30 mouse cellular contexts compared by ENCODE assay signal in the genomic region with DNA sequence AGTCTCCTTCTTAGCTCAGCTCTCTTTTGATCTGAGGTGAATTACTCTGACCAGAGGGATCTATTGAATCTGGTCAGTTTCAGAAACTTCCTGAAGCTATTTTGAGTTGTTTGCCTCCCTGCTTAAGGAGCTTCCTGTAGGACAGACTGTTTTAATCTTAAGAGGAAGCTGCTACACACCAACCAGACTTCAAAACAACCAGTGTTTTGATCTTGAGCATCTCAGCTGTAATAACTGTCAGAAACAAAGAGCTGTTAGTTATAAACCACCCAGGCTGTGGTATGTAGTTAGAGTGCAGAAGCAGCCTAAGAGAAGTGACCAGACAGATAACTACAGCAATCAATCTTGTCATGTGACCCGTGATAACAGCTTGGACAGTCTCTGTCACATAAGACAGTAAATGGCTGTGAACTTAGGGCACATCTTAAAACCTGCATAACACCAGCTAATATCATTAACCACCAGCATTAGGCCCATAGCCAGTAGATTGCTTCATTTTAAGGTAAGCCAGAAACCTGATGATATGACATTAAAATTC. TPM values are rescaled to one million over a fixed set of nuclear protein-coding genes. Genes with fewer than 3 reads are reported as not detected.
DNase-seq lines count a peak whose midpoint lies in the region; ATAC-seq lines count a peak whose summit lies in the region.
"Had no signal": no experiment of that assay in that cellular context is flagged by ENCODE, and none has a peak within 500 bp of the region (broad histone marks: within the 10 kb centered on the region; RNA-seq: fewer than 3 reads in every experiment).

No protein-coding gene starts in this region.

- no peaks in the 10 kb centered on the region for H3K27me3 ChIP-seq in heart, embryonic 16.5 days (ENCODE audit: control insufficient read depth, insufficient read depth, low read length)
- no peaks in the 10 kb centered on the region for H3K27me3 ChIP-seq in heart, embryonic 11.5 days (ENCODE audit: control insufficient read depth, insufficient read depth, low read length)
- H3K27me3 ChIP-seq in liver, embryonic 13.5 days = no peaks in the 10 kb centered on the region
- H3K27me3 ChIP-seq: midbrain, embryonic 12.5 days; stomach, embryonic 15.5 days had no signal

- 23% methylated on average over 1 of the region's 1 CpGs for WGBS in heart, embryonic 16.5 days
- WGBS in heart, embryonic 11.5 days (ENCODE audit: insufficient replicate concordance) = 45% methylated on average over 1 of the region's 1 CpGs
- 17% methylated on average over 1 of the region's 1 CpGs for WGBS in liver, embryonic 13.5 days (ENCODE audit: insufficient replicate concordance)

- DNase-seq in spleen, postnatal 36 days (ENCODE audit: low spot score in 2 of 2) = peak; percentile 9 to 17
- no peak for DNase-seq in spleen, postnatal 10 days (ENCODE audit: low spot score in 2 of 2)
- DNase-seq in CD4-positive helper T cell, adult 2 months (ENCODE audit: low read depth, low spot score) = peak; percentile 35
- no peak for DNase-seq in liver, embryonic 13.5 days
- no peak for DNase-seq in layer of hippocampus, adult 8-10 months (ENCODE audit: low spot score in 2 of 2)
- DNase-seq: adrenal gland, postnatal 25 days; cerebellum, adult 11 months; cerebellum, adult 9-11 months; forebrain, postnatal 0 days; gastrocnemius, postnatal 25 days; heart, adult 18-20 months; heart, postnatal 4 days; kidney, adult 2 months; kidney, postnatal 10 days; lung, adult 18-20 months; spleen, adult 18-20 months had no signal

- H3K4me2 ChIP-seq in heart, embryonic 16.5 days (ENCODE audit: low read depth, low read length) = no peak overlapping the region
- H3K4me2 ChIP-seq in heart, embryonic 11.5 days = no peak overlapping the region
- H3K4me2 ChIP-seq in liver, embryonic 13.5 days = no peak overlapping the region
- H3K4me2 ChIP-seq: hindbrain, embryonic 14.5 days; midbrain, embryonic 12.5 days; stomach, embryonic 15.5 days had no signal

- no peak overlapping the region for H3K4me3 ChIP-seq in heart, embryonic 16.5 days (ENCODE audit: low read length)
- H3K4me3 ChIP-seq in heart, embryonic 11.5 days (ENCODE audit: low read depth, low read length) = no peak overlapping the region
- no peak overlapping the region for H3K4me3 ChIP-seq in liver, embryonic 13.5 days (replicated peaks)
- H3K4me3 ChIP-seq: embryonic facial prominence, embryonic 10.5 days; midbrain, embryonic 12.5 days; stomach, embryonic 15.5 days had no signal

- peak overlapping the region; percentile 29 for H3K27ac ChIP-seq in heart, embryonic 16.5 days (ENCODE audit: low read length)
- no peak overlapping the region for H3K27ac ChIP-seq in heart, embryonic 11.5 days (ENCODE audit: low read depth, low read length)
- H3K27ac ChIP-seq in liver, embryonic 13.5 days = peak overlapping the region; percentile 61; the same call in 1 of the 2 replicates
- H3K27ac ChIP-seq: embryonic facial prominence, embryonic 10.5 days; hindbrain, embryonic 14.5 days; midbrain, embryonic 12.5 days; stomach, embryonic 15.5 days had no signal

- H3K36me3 ChIP-seq in heart, embryonic 16.5 days (ENCODE audit: control insufficient read depth, insufficient read depth) = no peaks in the 10 kb centered on the region
- H3K36me3 ChIP-seq in heart, embryonic 11.5 days (ENCODE audit: control insufficient read depth, insufficient read depth, low read length) = no peaks in the 10 kb centered on the region
- H3K36me3 ChIP-seq in liver, embryonic 13.5 days = no peaks in the 10 kb centered on the region
- H3K36me3 ChIP-seq: embryonic facial prominence, embryonic 10.5 days; midbrain, embryonic 12.5 days; stomach, embryonic 15.5 days had no signal

- peaks cover 21% of the 10 kb centered on the region for H3K4me1 ChIP-seq in heart, embryonic 16.5 days (ENCODE audit: control insufficient read depth, insufficient read depth, low read length)
- peaks cover 9% of the 10 kb centered on the region; the same call in 1 of the 2 replicates for H3K4me1 ChIP-seq in heart, embryonic 11.5 days (ENCODE audit: control insufficient read depth, insufficient read depth, low read length)
- H3K4me1 ChIP-seq in liver, embryonic 13.5 days (replicated peaks) = peaks cover 66% of the 10 kb centered on the region

- no peak for ATAC-seq in heart, embryonic 16.5 days (replicated peaks; ENCODE audit: extremely low read depth, insufficient read depth, low FRiP score)
- ATAC-seq in heart, embryonic 11.5 days (replicated peaks; ENCODE audit: insufficient number of reproducible peaks, low FRiP score, low TSS enrichment) = no peak
- ATAC-seq in liver, embryonic 13.5 days (ENCODE audit: low read depth) = no peak
- ATAC-seq in frontal cortex, adult (ENCODE audit: low TSS enrichment) = no peak
- ATAC-seq: forebrain, postnatal 0 days; inflammation-experienced regulatory T-cells, adult 6 months had no signal

- no peak overlapping the region for H3K9ac ChIP-seq in heart, embryonic 16.5 days (ENCODE audit: low read length)
- no peak overlapping the region for H3K9ac ChIP-seq in heart, embryonic 11.5 days (ENCODE audit: low read depth, low read length)
- no peak overlapping the region for H3K9ac ChIP-seq in liver, embryonic 13.5 days
- H3K9ac ChIP-seq: forebrain, postnatal 0 days; hindbrain, embryonic 14.5 days; midbrain, embryonic 12.5 days; stomach, embryonic 15.5 days had no signal

- no peaks in the 10 kb centered on the region for H3K9me3 ChIP-seq in heart, embryonic 16.5 days (replicated peaks; ENCODE audit: control insufficient read depth, low read length)
- no peaks in the 10 kb centered on the region for H3K9me3 ChIP-seq in heart, embryonic 11.5 days (replicated peaks; ENCODE audit: control insufficient read depth, low read length)
- H3K9me3 ChIP-seq in liver, embryonic 13.5 days (replicated peaks) = no peaks in the 10 kb centered on the region
- H3K9me3 ChIP-seq: embryonic facial prominence, embryonic 10.5 days; midbrain, embryonic 12.5 days; stomach, embryonic 15.5 days had no signal

RNA-seq across cellular contexts. Expression of a gene that starts 2.1 kb away (rescaled TPM):
- 18.3 and 19.2 TPM in 2 replicates for polyA plus RNA-seq in heart, embryonic 16.5 days (2015; fragmentation: Nextera tagmentation; extraction: Ambion mirVana)
- 23.0 and 23.7 TPM in 2 replicates for polyA plus RNA-seq in heart, embryonic 11.5 days (2014; fragmentation: Nextera tagmentation; extraction: Ambion mirVana)
- 8.7 and 8.9 TPM in 2 replicates for polyA plus RNA-seq in liver, embryonic 13.5 days (2015; fragmentation: Nextera tagmentation; extraction: Ambion mirVana)
- total RNA-seq in layer of hippocampus, adult 8-10 months (2022) = 10 to 100 TPM; 32.5 to 36.3 (median 34.8) TPM

RNA-seq across cellular contexts. Expression of a gene that starts 26.9 kb away (rescaled TPM):
- 0.24 TPM in 1 of 2 replicates, not detected in the other for polyA plus RNA-seq in heart, embryonic 16.5 days (2015; fragmentation: Nextera tagmentation; extraction: Ambion mirVana)
- 0.34 and 0.42 TPM in 2 replicates for polyA plus RNA-seq in heart, embryonic 11.5 days (2014; fragmentation: Nextera tagmentation; extraction: Ambion mirVana)
- 0.92 and 1.2 TPM in 2 replicates for polyA plus RNA-seq in liver, embryonic 13.5 days (2015; fragmentation: Nextera tagmentation; extraction: Ambion mirVana)
- total RNA-seq in layer of hippocampus, adult 8-10 months (2022) = not detected
- total RNA-seq: adrenal gland, postnatal 25 days; gastrocnemius, postnatal 25 days; heart, adult 18-20 months; heart, postnatal 4 days; layer of hippocampus, adult 18-20 months; layer of hippocampus, postnatal 25 days; left cerebral cortex, postnatal 10 days; megakaryocyte, adult 5-6 weeks; neutrophil, adult 5-6 weeks had no signal
- polyA plus RNA-seq: cortical plate, adult 2 months; kidney, adult 2 months had no signal

Comparison
In these comparisons a context has a peak if more than half of its experiments do, and no peak if none do; other contexts are left out.
1. DNase-seq: peak in spleen, postnatal 36 days (2 of 2) and CD4-positive helper T cell, adult 2 months (single experiment); none in spleen, postnatal 10 days (0 of 2), liver, embryonic 13.5 days (single experiment) and layer of hippocampus, adult 8-10 months (0 of 2).